Mouse (Mus musculus) lung, embryonic 15.5 days (tissue): Measurements from ENCODE around the gene Tmc3. TPM values are rescaled to one million over a fixed set of nuclear protein-coding genes. Genes with fewer than 3 reads are reported as not detected.

ENCODE experiments used
- ATAC-seq: fragments of 200-750 bp; cut with Nextera tagmentation; 2 replicates; pipeline ENCODE4 v1.8.0; 2017; ENCODE audit warnings: moderate number of reproducible peaks, borderline replicate concordance; ENCODE audit not compliant: low FRiP score, low TSS enrichment; ENCODE audit errors: extremely low read depth
- H3K27ac ChIP-seq: fragments of 300-500 bp; sonication (generic); 2 replicates; pipeline ENCODE4 v1.5.1; 2015; ENCODE audit warnings: moderate library complexity, mild to moderate bottlenecking, inconsistent platforms
- H3K27me3 ChIP-seq: fragments of 300-500 bp; sonication (generic); 2 replicates; pipeline ENCODE4 v1.6.1; 2015; ENCODE audit warnings: inconsistent platforms
- H3K36me3 ChIP-seq: fragments of 300-500 bp; sonication (generic); 2 replicates; pipeline ENCODE4 v1.6.1; 2015; ENCODE audit warnings: inconsistent platforms
- H3K4me1 ChIP-seq: fragments of 300-500 bp; sonication (generic); 2 replicates; pipeline ENCODE4 v1.6.1; 2015; ENCODE audit warnings: inconsistent platforms
- H3K4me2 ChIP-seq: fragments of 300-500 bp; sonication (generic); 2 replicates; pipeline ENCODE4 v1.6.1; 2015; ENCODE audit warnings: inconsistent platforms, mild to moderate bottlenecking, moderate library complexity
- H3K4me3 ChIP-seq: fragments of 300-500 bp; sonication (generic); 2 replicates; pipeline ENCODE4 v1.5.1; 2015; ENCODE audit warnings: mild to moderate bottlenecking, inconsistent platforms
- H3K9ac ChIP-seq: fragments of 300-500 bp; sonication (generic); 2 replicates; pipeline ENCODE4 v1.6.1; 2015; ENCODE audit warnings: inconsistent platforms
- H3K9me3 ChIP-seq: fragments of 300-500 bp; sonication (generic); 2 replicates; pipeline ENCODE4 v1.6.1; 2016; ENCODE audit warnings: inconsistent platforms
- whole genome bisulfite sequencing: fragments of 180-500 bp; shearing (Covaris S2); methylation state at CpG from one replicate; pipeline ENCODE4 v1.1.7; 2015; 5-methylcytosine and 5-hydroxymethylcytosine counted together
- polyA plus RNA-seq: library from polyadenylated mRNA; unstranded; fragments of >200 nt; fragmentation: Nextera tagmentation; extraction: Ambion mirVana; gene quantifications from 2 replicates; pipeline ENCODE4 v1.2.1, GENCODE M21; 2015

Gene Tmc3
- polyA plus RNA-seq, result 0.15 and 0.29 TPM in 2 replicates

GRCm38 (mm10) chr7:83584639-83585471 lies at the start of gene Tmc3:
Gene Tmc3, plus strand, starts transcription at chr7:83584927.
- no peaks in the 10 kb centered on the region for H3K9me3 ChIP-seq
- H3K4me3 ChIP-seq, result no peak within 1 kb of the TSS
- H3K9ac ChIP-seq, result no peak within 1 kb of the TSS
- H3K27me3 ChIP-seq, result no peaks in the 10 kb centered on the region
- H3K36me3 ChIP-seq, result no peaks in the 10 kb centered on the region
- ATAC-seq, result peak; percentile 39; the same call in 1 of the 2 replicates
- 31% methylated on average over 11 of the region's 11 CpGs for WGBS
- no peak within 1 kb of the TSS for H3K27ac ChIP-seq
- no peak within 1 kb of the TSS for H3K4me2 ChIP-seq
- 0 out of 2 replicates have a peak, but pooled peaks cover 9% of the 10 kb centered on the region for H3K4me1 ChIP-seq

DNA sequence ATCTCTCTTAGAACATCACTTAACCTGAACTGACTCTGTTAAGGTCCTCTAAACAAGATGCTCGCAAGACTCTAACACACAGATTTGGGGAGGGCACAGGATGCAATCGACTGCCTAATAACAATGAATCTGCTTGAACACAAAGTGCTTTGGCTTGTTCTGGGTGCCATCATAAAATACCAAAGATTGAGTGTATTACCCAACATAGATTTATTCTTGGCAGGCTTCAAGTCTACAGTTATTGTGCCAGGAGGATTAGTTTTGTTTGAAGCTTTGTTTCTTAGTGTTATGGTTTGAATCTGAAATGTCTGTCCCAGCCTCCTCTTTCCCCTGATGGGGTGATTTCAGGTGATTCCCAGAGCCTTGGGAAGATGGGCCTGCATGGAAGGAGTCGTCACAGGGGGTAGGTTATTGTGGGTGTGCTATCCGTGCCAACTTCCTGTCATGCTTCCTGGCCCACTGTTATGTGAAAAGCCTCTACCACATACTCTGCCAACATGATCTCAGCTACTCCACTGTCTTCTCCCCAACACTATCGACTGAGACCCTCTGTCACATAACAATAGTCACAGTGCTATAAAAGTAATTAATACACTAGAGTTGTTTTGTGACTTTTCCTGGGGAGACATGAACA lies 43.1 kb upstream of the Tmc3 start:
- H3K9ac ChIP-seq, result no peak overlapping the region
- no peaks in the 10 kb centered on the region for H3K27me3 ChIP-seq
- H3K4me3 ChIP-seq, result no peak overlapping the region
- H3K36me3 ChIP-seq, result no peaks in the 10 kb centered on the region
- H3K27ac ChIP-seq, result no peak overlapping the region
- WGBS, result 65% methylated on average over 5 of the region's 5 CpGs
- H3K9me3 ChIP-seq, result no peaks in the 10 kb centered on the region
- H3K4me1 ChIP-seq, result peaks cover 3% of the 10 kb centered on the region; the same call in 1 of the 2 replicates
- H3K4me2 ChIP-seq, result no peak overlapping the region
- ATAC-seq, result no peak

DNA sequence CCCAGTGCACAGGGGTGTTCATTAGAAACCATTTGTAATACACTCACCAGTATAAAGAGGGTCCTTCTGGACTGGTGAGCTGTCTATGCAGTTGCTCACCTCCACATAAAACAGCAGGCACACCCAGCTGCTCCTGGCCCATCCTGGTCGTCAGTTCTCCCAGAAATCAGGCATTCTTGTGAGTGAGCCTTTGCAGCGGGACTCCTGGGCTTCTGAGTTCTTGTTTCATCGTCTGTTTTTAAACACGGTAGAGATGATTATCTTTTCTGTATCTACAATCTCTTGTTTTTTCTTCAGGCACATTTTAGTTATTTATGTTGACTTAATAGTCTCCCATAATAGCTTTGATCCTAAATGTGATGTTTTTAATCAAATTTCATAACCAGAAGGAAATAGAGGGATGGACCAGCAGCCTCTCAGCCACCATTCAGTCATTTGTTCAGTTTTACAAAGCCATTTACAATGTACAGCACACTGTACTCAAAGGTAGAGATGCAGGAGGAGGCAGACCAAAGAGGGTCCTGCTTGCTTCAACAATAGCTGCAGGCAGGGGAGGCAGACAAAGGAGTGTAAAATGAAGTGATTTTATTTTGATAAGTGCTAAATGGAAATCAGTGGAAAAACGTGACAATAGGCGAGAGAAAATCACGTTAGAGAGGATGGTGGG lies 35.9 kb upstream of the Tmc3 start:
- no peak overlapping the region for H3K4me2 ChIP-seq
- H3K4me3 ChIP-seq, result no peak overlapping the region
- WGBS, result 51% methylated on average over 7 of the region's 7 CpGs
- no peak for ATAC-seq
- H3K9me3 ChIP-seq, result no peaks in the 10 kb centered on the region
- H3K4me1 ChIP-seq, result peaks cover 4% of the 10 kb centered on the region
- no peak overlapping the region for H3K27ac ChIP-seq
- no peak overlapping the region for H3K9ac ChIP-seq
- no peaks in the 10 kb centered on the region for H3K36me3 ChIP-seq
- no peaks in the 10 kb centered on the region for H3K27me3 ChIP-seq

- Histone ChIP-seq H3K27ac (no peak overlapping the region), H3K4me1 (peaks cover 4% of the 10 kb centered on the region), H3K4me2 (no peak overlapping the region), H3K9me3 (no peaks in the 10 kb centered on the region), H3K4me3 (no peak overlapping the region), H3K27me3 (no peaks in the 10 kb centered on the region), H3K36me3 (no peaks in the 10 kb centered on the region), H3K9ac (no peak overlapping the region)
- ATAC-seq, result no peak
- WGBS, result 61% methylated on average over 7 of the region's 7 CpGs
Observed at GRCm38 (mm10) chr7:83549353-83549774, 35.4 kb upstream of the Tmc3 start.

DNA sequence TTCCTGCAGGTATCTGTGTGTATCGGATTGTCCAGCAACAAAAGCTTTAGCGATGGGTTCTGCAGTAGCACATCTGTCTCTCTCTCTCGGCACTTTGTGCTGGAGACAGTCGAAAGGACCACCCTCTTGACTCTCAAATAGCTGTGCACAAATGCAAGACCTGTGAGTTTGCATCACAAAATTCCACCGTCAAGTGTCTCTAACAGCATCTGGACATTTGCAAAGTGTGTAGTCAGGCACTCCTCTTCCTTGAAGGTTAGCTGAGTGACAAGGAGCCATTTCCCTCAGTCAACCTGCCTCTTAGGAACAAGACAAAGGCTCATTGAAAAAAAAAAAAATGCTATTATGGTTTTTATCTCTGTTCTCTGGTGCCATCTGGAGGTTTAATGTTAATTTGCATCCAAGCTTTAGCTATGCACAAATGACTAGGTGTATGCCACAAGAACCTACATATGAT lies 34.7 kb upstream of the Tmc3 start:
- WGBS, result 29% methylated on average over 5 of the region's 5 CpGs
- H3K4me3 ChIP-seq, result no peak overlapping the region
- no peak for ATAC-seq
- no peaks in the 10 kb centered on the region for H3K27me3 ChIP-seq
- peaks cover 4% of the 10 kb centered on the region for H3K4me1 ChIP-seq
- peak overlapping the region; percentile 36 for H3K4me2 ChIP-seq
- no peak overlapping the region for H3K9ac ChIP-seq
- H3K27ac ChIP-seq, result no peak overlapping the region
- H3K9me3 ChIP-seq, result no peaks in the 10 kb centered on the region
- H3K36me3 ChIP-seq, result no peaks in the 10 kb centered on the region

DNA sequence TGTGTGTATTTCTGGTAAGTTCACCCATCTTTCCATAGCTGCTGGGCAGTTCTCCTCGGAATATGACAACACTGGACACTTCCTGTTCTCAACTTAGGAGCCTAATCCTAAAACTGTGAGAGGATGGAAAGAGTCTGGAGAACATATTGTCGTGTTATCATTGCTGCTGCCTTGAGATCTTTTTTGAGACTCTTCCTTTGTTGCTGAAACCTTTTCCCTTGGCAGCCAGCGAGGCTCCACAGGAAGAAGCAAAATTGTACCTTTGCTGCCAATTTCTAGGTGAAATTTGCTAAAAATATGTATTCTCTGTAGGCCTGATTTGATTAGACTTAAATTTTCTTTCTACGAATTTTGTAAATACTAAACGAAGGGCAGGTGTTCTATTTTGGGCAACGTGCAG lies 30.2 kb upstream of the Tmc3 start:
- 69% methylated on average over 6 of the region's 6 CpGs for WGBS
- no peak overlapping the region for H3K9ac ChIP-seq
- no peak for ATAC-seq

GRCm38 (mm10) chr7:83556488-83556887 lies 28.2 kb upstream of the Tmc3 start:
- no peaks in the 10 kb centered on the region for H3K9me3 ChIP-seq
- no peak overlapping the region for H3K9ac ChIP-seq
- H3K27ac ChIP-seq, result no peak overlapping the region
- H3K4me3 ChIP-seq, result no peak overlapping the region
- H3K27me3 ChIP-seq, result no peaks in the 10 kb centered on the region
- H3K36me3 ChIP-seq, result no peaks in the 10 kb centered on the region
- no peak for ATAC-seq
- H3K4me2 ChIP-seq, result no peak overlapping the region
- 48% methylated on average over 2 of the region's 2 CpGs for WGBS
- H3K4me1 ChIP-seq, result peaks cover 2% of the 10 kb centered on the region; the same call in 1 of the 2 replicates

More for the DNA sequence above, 30.2 kb upstream of the Tmc3 start:
- Histone ChIP-seq H3K4me2 (no peak overlapping the region), H3K9me3 (no peaks in the 10 kb centered on the region), H3K4me1 (peaks cover 6% of the 10 kb centered on the region), H3K36me3 (no peaks in the 10 kb centered on the region), H3K4me3 (no peak overlapping the region), H3K27ac (no peak overlapping the region), H3K27me3 (no peaks in the 10 kb centered on the region)

- ATAC-seq, result no peak
Observed at GRCm38 (mm10) chr7:83558741-83559280, 25.9 kb upstream of the Tmc3 start.

GRCm38 (mm10) chr7:83559495-83559894 lies 25.2 kb upstream of the Tmc3 start:
- no peak for ATAC-seq
- Histone ChIP-seq H3K4me1 (peaks cover 2% of the 10 kb centered on the region; the same call in 1 of the 2 replicates), H3K9me3 (no peaks in the 10 kb centered on the region), H3K36me3 (no peaks in the 10 kb centered on the region), H3K4me2 (no peak overlapping the region), H3K9ac (no peak overlapping the region), H3K27me3 (no peaks in the 10 kb centered on the region), H3K27ac (no peak overlapping the region), H3K4me3 (no peak overlapping the region)
- 70% methylated on average over 3 of the region's 3 CpGs for WGBS

More at GRCm38 (mm10) chr7:83558741-83559280, 25.9 kb upstream of the Tmc3 start:
- Histone ChIP-seq H3K4me2 (no peak overlapping the region), H3K27me3 (no peaks in the 10 kb centered on the region), H3K27ac (no peak overlapping the region), H3K36me3 (no peaks in the 10 kb centered on the region), H3K9ac (no peak overlapping the region), H3K4me3 (no peak overlapping the region), H3K4me1 (peaks cover 2% of the 10 kb centered on the region; the same call in 1 of the 2 replicates), H3K9me3 (no peaks in the 10 kb centered on the region)
- 46% methylated on average over 5 of the region's 5 CpGs for WGBS

- H3K9ac ChIP-seq, result no peak overlapping the region
- H3K9me3 ChIP-seq, result no peaks in the 10 kb centered on the region
- H3K4me3 ChIP-seq, result no peak overlapping the region
- no peaks in the 10 kb centered on the region for H3K36me3 ChIP-seq
- WGBS, result 38% methylated on average over 3 of the region's 3 CpGs
- no peak for ATAC-seq
- no peaks in the 10 kb centered on the region for H3K27me3 ChIP-seq
- peaks cover 9% of the 10 kb centered on the region; the same call in 1 of the 2 replicates for H3K4me1 ChIP-seq
- no peak overlapping the region for H3K4me2 ChIP-seq
- H3K27ac ChIP-seq, result no peak overlapping the region
Observed at GRCm38 (mm10) chr7:83561849-83562248, 22.9 kb upstream of the Tmc3 start.

GRCm38 (mm10) chr7:83564635-83565291 lies 20.0 kb upstream of the Tmc3 start:
- Histone ChIP-seq H3K9me3 (no peaks in the 10 kb centered on the region), H3K27me3 (no peaks in the 10 kb centered on the region), H3K27ac (no peak overlapping the region), H3K4me2 (no peak overlapping the region), H3K9ac (no peak overlapping the region), H3K4me3 (no peak overlapping the region), H3K4me1 (peaks cover 9% of the 10 kb centered on the region; the same call in 1 of the 2 replicates), H3K36me3 (no peaks in the 10 kb centered on the region)
- no peak for ATAC-seq
- 53% methylated on average over 12 of the region's 12 CpGs for WGBS
